In the genomic region with DNA sequence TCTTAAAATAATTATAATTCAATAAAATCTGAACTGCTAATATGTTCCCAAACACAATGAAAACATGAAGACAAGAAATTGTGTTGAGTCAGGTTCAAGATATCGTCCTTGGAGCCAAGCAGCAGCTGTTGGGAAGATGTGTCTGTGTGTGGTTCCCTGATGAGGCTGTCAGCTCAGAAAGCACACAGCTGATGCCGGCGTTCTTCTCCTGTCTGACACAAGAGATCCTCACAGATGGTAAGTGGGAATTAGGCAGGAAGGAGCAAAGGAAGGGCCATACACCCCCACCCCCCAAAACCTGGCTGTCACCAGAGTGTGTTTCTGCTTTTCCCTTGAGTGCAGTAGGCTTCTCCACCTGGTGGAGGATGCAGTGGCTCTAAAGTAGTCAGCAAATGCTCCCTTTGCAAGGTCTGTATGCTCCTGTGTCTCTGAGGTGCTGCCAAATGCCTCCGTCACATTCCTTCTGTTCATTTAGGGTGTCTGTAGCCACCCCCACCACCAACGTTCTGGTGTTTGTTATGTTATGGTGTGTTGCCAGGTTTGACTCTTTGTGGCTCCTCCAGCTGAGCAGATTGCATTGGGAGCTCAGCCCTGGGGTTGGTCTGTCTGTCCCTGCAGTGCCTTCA, we compare ENCODE assay signal across 11 mouse cellular contexts.
DNase-seq lines count a peak whose midpoint lies in the region; ATAC-seq and TF ChIP-seq lines count a peak whose summit lies in the region.
"Had no signal": no experiment of that assay in that cellular context is flagged by ENCODE, and none has a peak within 500 bp of the region (broad histone marks: within the 10 kb centered on the region; RNA-seq: fewer than 3 reads in every experiment).

No protein-coding gene starts in this region.

- H3K9me3 ChIP-seq in hindbrain, embryonic 11.5 days (ENCODE audit: control insufficient read depth, low read length): no peaks in the 10 kb centered on the region
- H3K9me3 ChIP-seq in hindbrain, embryonic 10.5 days: no peaks in the 10 kb centered on the region
- no peaks in the 10 kb centered on the region for H3K9me3 ChIP-seq in embryonic facial prominence, embryonic 14.5 days (ENCODE audit: control insufficient read depth, low read length)
- H3K9me3 ChIP-seq: limb, embryonic 15.5 days had no signal

- no peak overlapping the region for H3K4me3 ChIP-seq in hindbrain, embryonic 11.5 days (ENCODE audit: low read depth, low read length)
- H3K4me3 ChIP-seq in hindbrain, embryonic 10.5 days: no peak overlapping the region
- H3K4me3 ChIP-seq in embryonic facial prominence, embryonic 14.5 days (ENCODE audit: low read depth, low read length): no peak overlapping the region
- H3K4me3 ChIP-seq in layer of hippocampus, adult 2 months: no peak overlapping the region
- H3K4me3 ChIP-seq: limb, embryonic 15.5 days had no signal

- H3K4me2 ChIP-seq in hindbrain, embryonic 11.5 days (replicated peaks; ENCODE audit: low read depth, low read length): no peak overlapping the region
- no peak overlapping the region for H3K4me2 ChIP-seq in embryonic facial prominence, embryonic 14.5 days (ENCODE audit: low read depth, low read length)
- H3K4me2 ChIP-seq: limb, embryonic 15.5 days had no signal

- no peaks in the 10 kb centered on the region for H3K4me1 ChIP-seq in hindbrain, embryonic 11.5 days (replicated peaks; ENCODE audit: control insufficient read depth, insufficient read depth, low read length)
- peaks cover 10% of the 10 kb centered on the region; the same call in 1 of the 2 replicates for H3K4me1 ChIP-seq in hindbrain, embryonic 10.5 days (replicated peaks)
- H3K4me1 ChIP-seq in embryonic facial prominence, embryonic 14.5 days (ENCODE audit: control insufficient read depth, insufficient read depth, low read length): no peaks in the 10 kb centered on the region
- H3K4me1 ChIP-seq: limb, embryonic 15.5 days had no signal

- H3K36me3 ChIP-seq in hindbrain, embryonic 11.5 days (ENCODE audit: control insufficient read depth, insufficient read depth, low read length): no peaks in the 10 kb centered on the region
- H3K36me3 ChIP-seq in hindbrain, embryonic 10.5 days: no peaks in the 10 kb centered on the region
- no peaks in the 10 kb centered on the region for H3K36me3 ChIP-seq in embryonic facial prominence, embryonic 14.5 days (ENCODE audit: control insufficient read depth, insufficient read depth, low read length)
- H3K36me3 ChIP-seq: limb, embryonic 15.5 days had no signal

- TF ChIP-seq CTCF in layer of hippocampus, adult 2 months (conservative IDR thresholded peaks at IDR 0.05): no peak

- H3K9ac ChIP-seq in hindbrain, embryonic 11.5 days (ENCODE audit: low read depth, low read length): no peak overlapping the region
- H3K9ac ChIP-seq in embryonic facial prominence, embryonic 14.5 days (ENCODE audit: low read depth, low read length): no peak overlapping the region
- H3K9ac ChIP-seq: limb, embryonic 15.5 days had no signal

- 55% methylated on average over 5 of the region's 5 CpGs for WGBS in hindbrain, embryonic 11.5 days
- WGBS in hindbrain, embryonic 10.5 days: 51% methylated on average over 5 of the region's 5 CpGs
- WGBS in embryonic facial prominence, embryonic 14.5 days: 25% methylated on average over 5 of the region's 5 CpGs

- DNase-seq in hindbrain, embryonic 11.5 days (ENCODE audit: low spot score): peak; percentile 18
- DNase-seq in hindbrain, embryonic 10.5 days (ENCODE audit: low spot score): no peak
- DNase-seq in embryonic facial prominence, embryonic 14.5 days (ENCODE audit: low spot score): peak; percentile 15
- peak; percentile 57 to 72 for DNase-seq in layer of hippocampus, adult 2 months (ENCODE audit: low spot score in 2 of 2)
- peak; percentile 35 for DNase-seq in right cerebral cortex, adult 18-20 months
- no peak for DNase-seq in thymus, postnatal 25 days
- no peak for DNase-seq in adrenal gland, postnatal 25 days
- DNase-seq: cerebellum, adult 9-10 months; gastrocnemius, postnatal 10 days had no signal

- ATAC-seq in hindbrain, embryonic 11.5 days (ENCODE audit: low FRiP score): no peak
- no peak for ATAC-seq in embryonic facial prominence, embryonic 14.5 days (ENCODE audit: low read depth)
- ATAC-seq in cerebellum, adult (ENCODE audit: insufficient number of reproducible peaks, low FRiP score, low TSS enrichment): no peak

- no peak overlapping the region for H3K27ac ChIP-seq in hindbrain, embryonic 11.5 days (ENCODE audit: low read depth, low read length)
- H3K27ac ChIP-seq in hindbrain, embryonic 10.5 days: no peak overlapping the region; the same call in 1 of the 2 replicates
- H3K27ac ChIP-seq in embryonic facial prominence, embryonic 14.5 days (replicated peaks; ENCODE audit: low read depth, low read length): no peak overlapping the region
- peak overlapping the region; percentile 39; the same call in 1 of the 2 replicates for H3K27ac ChIP-seq in layer of hippocampus, adult 2 months
- H3K27ac ChIP-seq: limb, embryonic 15.5 days had no signal

- no peaks in the 10 kb centered on the region for H3K27me3 ChIP-seq in hindbrain, embryonic 11.5 days (ENCODE audit: control insufficient read depth, insufficient read depth, low read length)
- H3K27me3 ChIP-seq in hindbrain, embryonic 10.5 days (ENCODE audit: insufficient read depth, poor library complexity, severe bottlenecking): no peaks in the 10 kb centered on the region
- no peaks in the 10 kb centered on the region for H3K27me3 ChIP-seq in embryonic facial prominence, embryonic 14.5 days (replicated peaks; ENCODE audit: control insufficient read depth, insufficient read depth, low read length)
- H3K27me3 ChIP-seq: limb, embryonic 15.5 days had no signal

Comparison
In these comparisons a context has a peak if more than half of its experiments do, and no peak if none do; other contexts are left out.
1. DNase-seq: peak in hindbrain, embryonic 11.5 days (single experiment), embryonic facial prominence, embryonic 14.5 days (single experiment), layer of hippocampus, adult 2 months (2 of 2) and right cerebral cortex, adult 18-20 months (single experiment); none in hindbrain, embryonic 10.5 days (single experiment), thymus, postnatal 25 days (single experiment) and adrenal gland, postnatal 25 days (single experiment).